Mouse (Mus musculus): ENCODE data around the gene Deaf1.

Gene Deaf1

DNA sequence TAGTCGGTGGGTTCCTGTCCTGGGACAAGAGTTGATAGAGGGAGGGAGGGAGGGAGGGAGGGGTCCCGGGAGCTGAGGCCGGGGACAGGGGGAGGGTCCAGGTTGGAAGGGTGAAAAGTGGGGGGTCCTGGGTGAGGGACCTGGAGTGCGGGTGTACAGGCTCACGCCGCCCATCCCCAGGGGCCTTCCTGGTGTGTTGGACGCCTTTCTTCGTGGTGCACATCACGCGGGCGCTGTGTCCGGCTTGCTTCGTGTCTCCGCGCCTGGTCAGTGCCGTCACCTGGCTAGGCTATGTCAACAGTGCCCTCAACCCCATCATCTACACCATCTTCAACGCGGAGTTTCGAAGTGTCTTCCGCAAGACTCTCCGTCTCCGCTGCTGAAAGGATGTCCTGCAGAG is 33.0 kb downstream of the Deaf1 start:
- DNase-seq (ENCODE audit: low spot score): no peak

DNA sequence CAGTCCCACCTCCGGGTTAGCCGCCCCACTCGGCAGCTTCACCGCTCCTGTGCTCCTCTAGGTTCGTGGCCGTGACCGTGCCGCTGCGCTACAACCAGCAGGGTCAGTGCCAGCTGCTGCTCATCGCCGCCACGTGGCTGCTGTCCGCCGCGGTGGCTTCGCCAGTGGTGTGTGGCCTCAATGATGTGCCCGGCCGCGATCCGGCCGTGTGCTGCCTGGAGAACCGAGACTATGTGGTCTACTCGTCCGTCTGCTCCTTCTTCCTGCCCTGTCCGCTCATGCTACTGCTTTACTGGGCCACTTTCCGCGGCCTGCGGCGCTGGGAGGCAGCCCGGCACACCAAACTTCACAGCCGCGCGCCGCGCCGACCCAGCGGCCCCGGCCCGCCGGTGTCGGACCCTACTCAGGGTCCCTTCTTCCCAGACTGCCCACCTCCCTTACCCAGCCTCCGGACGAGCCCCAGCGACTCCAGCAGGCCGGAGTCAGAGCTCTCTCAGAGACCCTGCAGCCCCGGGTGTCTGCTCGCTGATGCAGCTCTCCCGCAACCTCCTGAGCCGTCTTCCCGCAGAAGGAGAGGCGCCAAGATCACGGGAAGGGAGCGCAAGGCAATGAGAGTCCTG is 33.5 kb downstream of the Deaf1 start:
- no peak for DNase-seq (ENCODE audit: low spot score)

DNA sequence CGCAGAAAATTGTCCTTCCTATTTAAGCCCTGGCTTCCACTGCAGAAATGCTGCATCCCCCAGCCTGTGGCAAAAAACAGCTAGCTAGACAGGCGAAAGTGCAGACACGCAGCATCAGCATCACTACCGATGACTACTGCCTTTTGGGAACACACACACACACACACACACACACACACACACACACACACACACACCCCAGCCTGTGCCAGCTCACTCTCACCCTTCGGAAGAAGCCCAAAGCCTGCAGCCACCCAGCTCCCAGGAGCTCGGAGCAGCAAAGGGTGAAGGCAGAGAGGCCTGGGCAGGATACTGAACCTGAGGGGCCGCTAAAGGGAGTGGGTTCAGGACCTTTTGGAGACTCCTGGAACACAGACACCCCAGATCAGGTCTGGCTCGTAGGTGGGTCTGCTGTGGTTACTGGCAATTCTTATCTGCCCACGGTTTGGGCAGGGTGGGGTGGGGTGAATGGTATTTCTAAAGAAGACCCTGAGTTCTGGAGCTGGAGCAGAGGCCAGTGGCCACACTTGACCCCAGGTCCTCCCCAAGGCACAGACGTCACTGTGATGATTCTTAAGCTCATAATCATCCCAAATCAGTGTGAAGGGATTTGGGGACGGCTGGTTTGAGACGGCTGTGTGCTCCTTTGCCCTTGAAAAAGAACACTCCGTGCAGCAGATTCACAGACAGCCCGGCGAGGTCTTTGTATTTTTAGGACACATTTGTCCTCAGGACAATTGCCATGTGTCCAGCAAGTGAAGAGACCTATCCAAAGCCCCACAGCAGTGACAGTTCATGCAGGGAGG is 34.7 kb downstream of the Deaf1 start:
- DNase-seq (ENCODE audit: low spot score): no peak

DNA sequence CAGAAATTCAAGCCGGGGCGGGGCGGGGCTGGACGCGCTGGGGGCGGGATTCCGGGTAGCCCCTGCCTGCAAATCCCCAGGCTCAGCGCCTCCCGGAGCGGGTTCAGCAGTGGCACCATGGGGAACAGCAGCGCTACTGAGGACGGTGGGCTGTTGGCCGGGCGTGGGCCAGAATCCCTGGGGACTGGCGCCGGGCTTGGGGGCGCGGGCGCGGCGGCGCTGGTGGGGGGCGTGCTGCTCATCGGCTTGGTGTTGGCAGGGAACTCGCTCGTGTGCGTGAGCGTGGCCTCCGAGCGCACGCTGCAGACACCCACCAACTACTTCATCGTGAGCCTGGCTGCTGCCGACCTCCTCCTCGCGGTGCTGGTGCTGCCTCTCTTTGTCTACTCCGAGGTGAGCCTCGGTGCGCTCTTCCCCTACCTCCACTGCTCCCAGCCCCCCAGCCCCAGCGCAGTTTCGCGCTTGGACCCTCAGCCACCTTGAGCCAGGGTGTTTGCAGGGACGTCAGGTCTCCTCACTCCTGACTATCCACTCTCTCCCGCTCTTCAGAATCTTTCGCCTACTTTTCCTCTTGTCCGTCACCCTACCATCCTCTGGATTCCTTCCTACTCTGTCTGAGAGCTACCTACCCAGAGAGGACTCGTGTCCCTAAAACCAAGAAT is 35.4 kb downstream of the Deaf1 start, which contains the start of gene Drd4:
TSS of gene Drd4 (plus strand) at position 86 of the 662 bp plus-strand sequence.
- no peak for DNase-seq (ENCODE audit: low spot score)

DNA sequence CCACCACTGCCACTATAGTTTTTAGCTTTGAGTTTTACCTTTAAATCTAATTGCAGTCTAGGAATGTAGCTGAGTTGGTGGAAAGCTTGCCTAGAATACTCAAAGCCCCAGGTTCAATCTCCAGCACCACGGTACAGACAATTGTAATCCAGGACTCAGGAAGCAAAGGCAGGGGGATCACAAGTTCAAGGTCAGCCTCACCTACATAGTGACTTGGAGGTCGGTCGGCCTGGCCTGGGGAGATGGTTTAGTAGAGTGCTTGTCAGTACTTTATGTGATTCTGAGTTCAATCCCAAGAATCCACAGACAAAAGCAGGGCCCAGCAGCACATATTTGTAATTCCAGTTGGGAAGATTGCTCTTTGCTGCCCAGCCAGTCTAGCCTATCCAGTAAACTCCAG is 39.4 kb downstream of the Deaf1 start:
- DNase-seq (ENCODE audit: low spot score): no peak

DNA sequence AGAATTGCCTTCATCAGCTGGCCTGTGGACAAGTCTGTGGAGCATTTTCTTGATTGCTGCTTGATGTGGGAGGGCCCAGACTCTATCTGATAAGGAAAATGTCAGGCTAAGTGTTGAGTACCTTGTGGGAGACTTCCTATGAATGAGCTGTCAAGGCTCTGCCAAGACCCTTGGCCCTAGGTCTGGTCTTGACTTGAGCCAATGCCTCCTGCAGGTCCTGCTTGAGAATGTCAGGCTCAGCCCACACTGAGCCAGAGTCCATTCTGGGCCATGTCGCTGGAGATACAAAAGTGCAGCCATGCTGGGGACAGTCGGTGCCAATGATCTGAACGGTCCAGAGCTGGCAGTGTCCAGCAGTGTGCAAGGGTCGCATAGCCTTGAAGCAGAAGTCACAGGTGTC is 44.7 kb downstream of the Deaf1 start:
- no peak for DNase-seq (ENCODE audit: low spot score)

DNA sequence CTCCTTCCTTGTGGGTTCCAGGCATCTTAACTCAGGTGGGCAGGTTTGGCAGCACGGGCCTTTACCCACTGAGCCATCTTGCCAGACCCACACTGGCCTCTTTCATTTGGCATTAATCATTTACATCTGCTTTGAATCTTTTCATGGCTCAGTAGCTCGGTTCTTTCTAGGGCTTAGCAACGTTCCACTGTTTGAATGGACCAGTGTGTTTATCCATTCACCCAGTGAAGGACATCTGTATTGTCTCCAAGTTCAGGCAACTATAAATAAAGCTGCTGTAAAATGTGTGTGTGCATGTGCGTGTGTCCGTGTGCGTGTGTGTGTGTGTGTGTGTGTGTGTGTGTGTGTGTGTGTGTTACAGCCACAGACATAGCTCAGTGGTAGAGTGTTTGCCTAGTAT is 46.0 kb downstream of the Deaf1 start:
- DNase-seq (ENCODE audit: low spot score): no peak

DNA sequence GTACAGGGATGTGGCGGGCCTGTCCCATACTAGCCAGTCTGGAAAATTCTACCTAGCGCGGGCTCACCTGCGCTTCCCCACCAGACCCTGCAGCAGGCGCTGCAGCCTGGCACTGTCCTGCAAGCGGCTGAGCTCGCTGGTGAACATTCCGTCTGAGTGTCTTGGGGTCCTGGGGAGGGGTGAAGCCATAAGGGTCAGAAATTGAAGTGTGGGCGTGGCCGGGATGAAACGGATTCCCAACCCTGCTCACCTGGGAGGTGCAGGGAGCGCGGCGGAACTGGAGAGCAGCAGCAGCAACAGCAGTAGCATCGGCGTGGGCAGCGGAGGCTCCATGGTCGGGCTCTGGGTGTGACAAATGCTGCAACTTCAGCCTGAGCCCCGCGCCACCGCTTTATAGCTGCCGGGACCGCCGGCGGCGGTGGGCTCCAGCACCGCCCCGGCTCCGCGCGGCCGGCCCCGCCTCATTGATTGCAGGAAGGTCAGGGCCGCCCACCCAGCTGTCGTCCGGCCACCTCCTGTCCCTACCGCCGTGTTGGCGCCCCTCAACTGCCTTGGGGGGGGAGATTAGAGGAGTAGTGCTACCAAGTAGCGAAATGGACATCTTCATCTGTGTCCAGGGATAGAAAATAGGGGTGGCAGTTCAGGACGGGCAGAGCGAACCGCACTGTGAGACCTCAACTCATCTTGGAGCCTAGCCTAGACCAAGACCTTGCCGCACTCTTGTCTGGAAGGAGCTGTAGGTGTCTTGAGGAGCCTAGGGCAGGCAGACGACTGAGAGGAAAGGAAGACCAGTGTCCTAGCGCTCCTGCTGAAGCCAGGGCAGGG is 48.5 kb downstream of the Deaf1 start, which contains the start of gene Sct:
TSS of gene Sct (minus strand) at position 368 of the 825 bp plus-strand sequence.
- DNase-seq (ENCODE audit: low spot score): no peak

DNA sequence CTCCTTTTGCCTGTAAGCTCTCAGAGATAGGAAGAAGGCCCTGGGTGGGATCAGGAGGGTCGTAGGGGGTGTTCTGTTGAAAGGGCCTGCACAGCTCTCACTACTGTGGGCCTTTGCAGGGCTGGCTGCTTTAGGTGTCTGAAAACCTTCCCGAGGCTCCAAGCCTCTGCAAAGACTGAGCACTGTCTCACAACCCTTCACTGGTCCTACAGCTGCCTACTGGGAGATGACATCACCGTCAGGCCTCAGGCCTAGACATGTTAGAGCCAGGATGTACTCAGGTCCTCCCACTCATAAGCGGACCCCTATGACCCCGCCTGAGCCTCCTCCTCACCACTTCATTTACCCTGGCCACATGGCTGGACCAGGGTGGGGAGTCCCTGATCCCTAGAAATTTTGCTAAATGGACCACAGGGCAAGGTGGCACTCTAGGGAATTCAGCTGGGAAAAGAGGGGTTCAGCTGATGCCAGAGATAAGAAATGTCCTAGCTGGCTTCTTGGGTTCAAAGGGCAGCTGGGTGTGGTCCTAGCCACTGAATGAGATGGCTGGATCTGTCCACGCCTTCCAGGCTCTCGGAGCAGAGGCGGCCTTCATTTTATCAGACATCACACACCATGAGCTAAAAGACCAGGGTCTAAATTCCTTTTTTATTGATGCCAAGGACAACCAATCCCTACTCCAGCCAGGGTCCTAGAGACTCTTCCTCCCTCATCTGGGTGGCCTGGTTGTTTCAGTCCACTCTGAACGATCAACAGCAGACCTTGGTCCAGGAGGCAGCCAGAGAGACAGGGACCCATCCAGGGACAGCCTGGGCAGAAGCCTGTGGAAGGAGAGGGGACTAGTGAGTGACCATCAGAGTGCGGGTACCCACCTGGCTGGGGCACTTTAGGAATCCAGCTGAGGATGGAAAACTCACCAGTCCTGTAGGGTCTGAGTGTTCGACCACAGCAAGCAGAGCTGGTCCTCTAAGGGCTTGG is 49.5 kb downstream of the Deaf1 start:
- no peak for DNase-seq (ENCODE audit: low spot score)

DNA sequence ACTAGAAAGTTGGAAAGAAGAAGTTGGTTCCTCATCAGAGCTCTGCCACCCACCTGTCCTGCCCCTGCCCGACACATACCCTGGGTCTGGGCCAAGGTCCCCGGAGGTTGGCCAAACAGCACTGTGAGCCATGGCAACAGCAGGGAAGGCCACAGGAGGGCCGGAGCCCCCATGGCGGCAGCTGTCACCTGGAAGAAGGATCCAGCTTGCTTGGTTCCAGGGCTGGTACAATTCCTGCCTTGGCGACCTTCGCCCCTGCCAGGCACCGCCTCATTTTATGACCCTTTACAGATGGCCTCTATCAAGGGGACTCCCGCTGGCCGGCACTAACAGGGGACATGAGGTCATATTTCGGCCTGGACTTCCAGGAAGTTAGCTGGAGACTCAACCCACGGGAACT is 50.9 kb downstream of the Deaf1 start, which contains the start of gene Cdhr5:
TSS of gene Cdhr5 (minus strand) at position 241 of the 400 bp plus-strand sequence.
- DNase-seq (ENCODE audit: low spot score): no peak

DNA sequence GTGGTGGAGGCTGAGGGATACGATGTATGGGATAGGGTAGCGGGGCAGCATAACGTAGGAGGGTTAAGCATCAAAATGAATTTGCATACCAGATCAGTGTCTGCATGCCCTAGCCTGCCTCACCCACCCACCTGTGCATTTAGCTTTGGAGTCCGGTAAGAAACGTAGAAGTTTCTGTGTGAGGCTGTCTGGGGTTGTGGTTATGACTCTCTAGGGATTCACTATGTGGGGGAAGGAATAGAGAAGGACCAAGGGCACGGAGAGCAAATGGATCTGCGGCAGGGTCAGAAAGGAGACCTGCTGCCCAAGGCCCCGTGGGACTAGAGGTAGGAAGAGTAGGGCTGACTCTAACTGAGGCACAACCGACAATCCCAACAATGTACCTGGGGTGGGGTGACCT is 52.1 kb downstream of the Deaf1 start:
- DNase-seq (ENCODE audit: low spot score): no peak

DNA sequence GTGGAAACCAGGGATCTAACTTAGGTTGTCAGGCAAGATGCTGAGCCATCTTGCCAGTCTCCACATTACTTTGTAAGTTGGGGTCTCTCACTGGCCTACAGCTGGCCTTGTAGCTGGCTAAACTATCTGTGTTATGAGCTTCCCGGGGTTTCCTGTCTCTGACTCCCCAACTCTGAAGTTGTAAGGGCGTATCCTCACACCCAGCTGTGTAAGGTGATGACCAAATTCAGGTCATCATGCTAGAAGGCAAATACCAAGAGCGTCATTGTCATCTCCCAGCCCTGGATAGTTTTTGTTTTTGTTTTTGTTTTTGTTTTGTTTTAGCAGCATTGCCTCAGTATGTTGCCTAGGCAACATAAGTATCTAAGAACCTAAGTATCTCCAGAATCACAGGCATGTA is 56.9 kb downstream of the Deaf1 start:
- DNase-seq (ENCODE audit: low spot score): no peak

DNA sequence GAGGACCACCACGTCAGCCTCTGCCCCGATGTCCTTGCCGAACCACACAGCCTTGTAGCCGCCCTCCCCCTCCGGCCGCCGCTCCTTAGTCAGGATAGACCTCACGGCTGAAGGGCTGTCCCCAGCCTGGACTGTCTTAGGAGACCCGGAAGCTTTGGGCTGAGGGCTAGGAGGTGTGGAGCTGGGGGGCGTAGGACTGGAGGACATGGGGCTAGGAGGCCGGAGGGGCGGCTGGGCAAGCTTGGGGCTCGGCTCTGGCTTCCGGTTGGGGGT is 58.3 kb downstream of the Deaf1 start:
- DNase-seq (ENCODE audit: low spot score): no peak

DNA sequence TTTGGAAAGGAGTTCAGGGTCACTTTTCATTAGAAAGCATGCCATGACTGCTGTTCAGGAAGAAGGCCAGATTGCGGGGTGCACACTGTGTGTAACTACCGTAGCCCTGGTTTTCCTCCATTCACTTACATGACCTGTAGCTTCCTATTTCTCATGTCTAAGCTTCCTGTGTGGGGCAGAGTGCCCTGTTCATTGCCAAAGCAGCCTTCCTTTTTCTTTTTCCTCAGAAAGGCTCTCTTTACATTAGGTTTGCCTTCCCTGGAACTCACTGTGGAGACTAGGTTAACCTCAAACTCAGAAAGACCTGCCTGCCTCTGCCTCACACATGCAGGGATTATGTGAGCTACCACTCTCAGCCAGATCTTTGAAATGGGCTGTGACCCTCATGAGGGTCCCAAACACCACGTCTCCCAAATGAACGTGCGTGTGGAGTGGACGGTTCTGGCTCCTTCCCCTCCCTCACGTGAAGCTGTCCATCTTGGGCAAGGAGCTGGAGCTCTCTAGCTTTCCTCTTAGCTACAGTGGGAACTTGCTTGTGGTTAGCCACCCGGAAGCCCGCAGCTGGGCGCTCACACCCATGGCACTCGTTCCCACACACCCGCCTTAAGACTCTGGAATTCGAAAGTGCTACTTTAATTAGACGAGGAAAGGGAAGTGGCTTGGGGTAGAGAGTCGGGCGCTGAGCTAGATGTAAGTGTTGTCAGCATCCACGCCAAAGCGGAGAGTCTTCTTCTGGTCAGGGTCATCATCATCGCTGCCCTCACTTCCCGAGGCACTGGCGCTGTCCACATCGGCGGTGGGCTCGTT is 58.8 kb downstream of the Deaf1 start:
- DNase-seq (ENCODE audit: low spot score): no peak

DNA sequence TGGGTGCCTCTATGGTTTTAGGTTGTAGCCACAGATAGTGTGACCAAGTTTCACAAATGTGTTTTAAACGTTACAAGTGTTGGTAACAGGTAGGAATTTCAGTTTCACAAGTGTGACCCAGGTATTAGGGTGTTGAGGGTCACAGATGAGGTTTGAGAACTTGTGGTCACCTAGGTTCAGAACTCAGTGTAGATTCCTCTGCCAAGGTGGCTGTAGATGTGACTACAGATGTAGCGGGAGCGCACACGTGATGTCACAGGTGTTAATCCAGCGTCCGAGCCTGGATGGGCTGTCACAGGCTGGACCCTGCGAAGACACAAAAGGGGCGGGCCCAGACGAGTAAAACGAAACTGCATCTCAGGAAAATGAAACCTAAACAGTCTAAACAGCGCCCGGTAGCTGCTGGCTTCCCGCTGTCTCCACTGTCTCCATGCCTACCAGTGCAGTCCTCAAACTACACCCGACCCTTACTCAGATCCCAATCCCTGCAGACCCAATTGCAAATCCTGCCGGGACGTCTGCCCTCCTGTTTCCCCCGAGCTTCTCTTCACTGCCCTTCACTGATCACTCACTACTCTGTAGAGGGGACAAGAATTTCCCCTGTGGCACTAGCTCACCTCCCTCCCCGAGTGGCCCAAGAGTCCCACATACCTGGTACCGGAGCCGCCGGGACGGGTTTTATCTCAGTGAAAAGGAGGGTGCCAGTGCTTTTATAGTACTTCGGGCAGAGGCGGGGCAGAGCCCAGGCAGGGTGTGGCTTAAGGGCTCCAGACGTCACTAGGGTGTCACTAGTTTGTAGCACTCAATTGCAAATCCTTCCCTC is 61.5 kb downstream of the Deaf1 start, which contains the start of gene Irf7:
TSS of gene Irf7 (minus strand) at position 743 of the 823 bp plus-strand sequence.
- no peak for DNase-seq (ENCODE audit: low spot score)

DNA sequence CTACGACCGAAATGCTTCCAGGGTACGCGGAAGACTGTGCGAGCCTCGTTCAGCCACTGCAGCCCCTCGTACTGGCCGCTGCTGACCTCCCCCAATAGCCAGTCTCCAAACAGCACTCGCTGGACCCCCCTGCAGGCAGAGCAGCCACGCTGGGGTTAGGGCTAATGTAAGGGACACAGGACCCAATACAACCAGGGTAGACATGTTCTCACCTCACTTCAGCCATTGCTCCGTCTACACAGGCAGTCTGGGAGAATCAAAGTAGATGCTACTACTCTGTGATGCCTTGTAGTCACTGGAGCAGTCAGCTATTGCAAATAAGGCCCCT is 62.1 kb downstream of the Deaf1 start:
- no peak for DNase-seq (ENCODE audit: low spot score)

DNA sequence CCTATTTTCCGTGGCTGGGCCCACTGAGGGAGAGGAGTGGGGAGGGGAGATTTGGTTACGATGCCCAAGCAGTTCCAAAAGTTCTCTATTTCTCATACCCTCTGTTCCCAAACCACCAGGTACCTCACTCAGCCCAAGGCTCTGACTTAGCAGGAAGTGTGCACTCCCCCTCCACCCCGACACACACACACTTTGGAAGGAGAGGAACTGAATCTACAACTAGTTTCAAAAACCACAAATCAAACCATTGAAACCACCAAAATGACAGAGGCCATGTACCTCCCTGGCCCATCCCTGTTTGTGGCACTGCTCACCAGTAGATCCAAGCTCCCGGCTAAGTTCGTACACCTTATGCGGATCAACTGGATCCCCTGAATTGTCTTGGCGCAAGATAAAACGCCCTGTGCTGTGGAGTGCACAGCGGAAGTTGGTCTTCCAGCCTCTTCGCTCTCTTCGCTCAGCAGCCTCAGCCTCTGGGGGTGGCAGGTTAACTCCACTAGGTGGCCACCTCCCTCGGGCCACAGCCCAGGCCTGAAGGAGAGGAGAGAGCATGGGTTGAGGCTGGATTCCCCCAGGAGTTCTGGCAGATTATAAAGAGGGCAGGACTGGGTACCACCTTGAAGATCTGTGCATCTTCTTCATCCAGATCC is 62.6 kb downstream of the Deaf1 start:
- no peak for DNase-seq (ENCODE audit: low spot score)

DNA sequence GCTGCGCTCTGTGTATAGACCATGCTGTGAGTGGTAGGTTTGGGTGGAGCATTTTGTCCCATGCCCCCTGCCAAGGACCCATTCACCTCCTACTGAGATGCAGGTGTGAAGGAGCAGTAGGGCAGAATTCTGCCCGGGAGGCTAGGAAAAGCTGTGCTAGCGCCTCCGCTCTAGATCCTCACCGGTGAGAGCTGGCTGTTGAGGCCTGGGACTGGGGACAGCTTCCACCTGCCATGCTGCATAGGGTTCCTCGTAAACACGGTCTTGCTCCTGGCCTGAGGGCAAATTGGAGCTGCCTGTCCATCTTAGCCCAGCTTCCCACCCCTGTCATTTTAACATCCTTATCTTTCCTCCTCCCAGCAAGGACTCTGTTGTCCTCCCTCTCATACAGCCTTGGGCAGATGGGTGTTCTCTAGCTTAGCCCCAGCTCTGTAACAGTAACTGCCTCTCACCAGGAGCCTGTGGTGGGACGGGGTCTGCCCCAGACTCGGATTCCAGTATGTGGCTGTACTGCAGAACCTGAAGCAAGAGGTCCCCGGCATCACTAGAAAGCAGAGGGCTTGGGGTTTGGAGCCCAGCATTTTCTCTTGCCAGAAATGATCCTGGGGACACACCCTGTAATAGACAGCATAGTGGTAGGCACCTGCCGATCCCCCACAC is 63.3 kb downstream of the Deaf1 start:
- no peak for DNase-seq (ENCODE audit: low spot score)

Data from urinary bladder, postnatal 10 days (tissue).